Mouse (Mus musculus) cortical plate, adult 2 months (tissue): ENCODE measurements at regions not wholly inside any gene's neighbourhood (a gene's known extent, or its start where the extent isn't known, plus 50 kb on each side); places are given as distances from the start of the nearest gene placed in this dataset.

Experiments used
- CTCF ChIP-seq: fragments of 200-500 bp; IDR thresholded peaks from 2 replicates; pipeline ENCODE4 v1.5.1; 2011; ENCODE audit warnings: mild to moderate bottlenecking, control low read depth, low read length; ENCODE audit not compliant: insufficient read depth; ENCODE audit errors: extremely low read depth
- POLR2A ChIP-seq: fragments of 200-500 bp; IDR thresholded peaks from 2 replicates; pipeline ENCODE4 v1.6.1; 2011; ENCODE audit warnings: mild to moderate bottlenecking, low read length, control low read depth; ENCODE audit not compliant: insufficient read depth; ENCODE audit errors: extremely low read depth

DNA sequence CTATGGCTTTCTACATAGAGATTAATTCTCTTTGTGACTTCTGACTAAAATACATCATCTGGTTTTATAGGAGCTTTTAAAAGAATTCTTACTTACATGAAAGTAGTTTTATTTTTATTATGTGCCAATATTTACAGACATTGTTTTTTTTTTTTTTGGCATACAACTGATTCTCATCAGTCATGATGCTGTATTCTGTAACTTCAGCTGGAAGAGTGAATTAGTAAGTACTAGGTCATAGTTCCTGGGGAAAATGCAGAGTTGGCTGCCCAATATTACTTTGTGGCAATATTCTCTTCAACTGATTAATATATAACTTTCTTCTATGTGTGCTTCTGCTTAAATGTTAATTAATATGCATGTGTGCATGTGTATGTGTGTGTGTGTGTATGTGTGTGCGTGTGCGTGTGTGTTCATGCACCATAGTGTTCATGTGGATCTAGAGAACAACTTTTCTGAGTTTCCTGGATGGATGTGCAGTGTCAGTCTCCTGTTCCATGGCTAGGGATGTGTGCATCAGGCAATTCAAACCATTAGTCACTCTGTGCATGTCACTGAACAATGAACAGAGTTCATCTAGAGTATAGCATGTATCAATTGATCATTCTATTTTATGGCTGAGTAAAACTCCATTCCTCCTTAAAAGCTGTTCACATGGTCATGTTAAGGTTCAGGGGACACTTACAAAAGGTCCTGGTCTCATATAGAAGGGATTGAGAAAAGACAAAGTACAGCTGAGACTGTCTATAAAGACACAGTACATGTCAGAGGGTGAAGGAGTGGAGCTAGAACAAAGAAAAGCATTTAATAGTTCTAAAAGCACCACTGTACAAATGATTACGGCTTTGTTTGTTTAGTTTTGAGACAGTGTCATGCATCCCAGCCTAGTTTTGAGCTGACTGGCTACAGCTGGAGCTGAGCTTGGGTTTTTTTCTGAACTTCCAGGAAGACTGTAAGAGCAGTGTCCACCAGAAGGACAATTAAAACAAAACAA, 431.8 kb downstream of the Lmo7 start:
- TF ChIP-seq CTCF (no peak), POLR2A (no peak)
